Mouse (Mus musculus): ENCODE results near the gene Lrrc20. TPM values are rescaled to one million over a fixed set of nuclear protein-coding genes. Genes with fewer than 3 reads are reported as not detected.
A peak's percentile ranks its signal among the peaks of the same experiment; 100 is the strongest.

Lrrc20 gene
- polyA plus RNA-seq, 1 experiment from 2014 or later: 5.1 TPM

DNA sequence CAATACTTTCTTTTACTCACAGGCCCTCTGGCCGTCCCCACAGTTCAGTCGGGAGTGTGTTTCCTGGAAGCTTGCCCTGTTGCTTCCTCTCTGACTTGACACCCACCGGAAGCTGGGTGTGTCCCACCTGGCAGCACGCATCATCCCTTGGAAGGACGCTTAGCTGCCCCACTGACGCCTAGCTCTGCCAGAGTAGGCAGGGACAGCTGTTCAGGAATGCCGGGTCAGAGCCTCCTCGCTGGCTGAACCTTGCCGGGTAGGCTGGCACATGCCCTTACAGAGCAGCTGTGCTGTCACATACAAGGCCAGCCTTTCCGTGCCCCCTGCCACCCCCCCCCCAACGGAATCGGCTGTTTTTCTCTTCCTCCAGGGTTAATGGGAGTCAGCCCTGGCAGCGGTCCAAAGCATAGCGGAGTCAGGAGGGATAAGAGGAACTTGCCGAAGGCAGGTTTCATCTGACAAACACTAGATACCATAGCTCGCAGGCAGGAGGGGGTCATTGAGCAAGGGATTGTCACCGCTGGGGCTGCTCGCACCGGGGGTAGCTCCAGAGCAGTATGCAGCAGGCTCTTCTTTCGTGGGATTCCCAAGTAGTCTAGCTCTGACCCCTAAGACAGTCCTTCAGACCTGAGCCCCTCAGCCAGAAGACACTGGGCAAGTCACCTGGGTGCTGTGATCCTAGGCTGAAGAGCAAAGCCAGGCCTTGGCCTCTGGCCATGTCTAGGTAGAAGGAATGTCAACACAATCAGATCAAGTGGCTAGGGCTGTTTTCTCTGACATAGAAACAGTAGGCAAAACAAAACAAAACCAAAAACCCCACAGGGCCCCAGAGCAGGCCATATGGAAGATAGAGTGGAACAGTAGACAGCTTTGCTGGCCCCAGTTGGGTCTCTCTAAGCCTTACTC, 60.8 kb downstream of the Lrrc20 start:
- Histone ChIP-seq H3K27me3 (ENCODE audit: control insufficient read depth, insufficient read depth, low read depth, low read length) (no peaks in the 10 kb centered on the region), H3K4me3 (ENCODE audit: low read depth, low read length) (no peak overlapping the region), H3K9me3 (replicated peaks; ENCODE audit: control insufficient read depth, low read length) (no peaks in the 10 kb centered on the region), H3K4me1 (ENCODE audit: control insufficient read depth, low read depth, low read length) (peaks cover 30% of the 10 kb centered on the region), H3K36me3 (ENCODE audit: control insufficient read depth, insufficient read depth) (no peaks in the 10 kb centered on the region), H3K4me2 (ENCODE audit: low read depth, low read length) (no peak overlapping the region), H3K27ac (ENCODE audit: low read length) (peak overlapping the region; percentile 40), H3K9ac (ENCODE audit: low read depth, low read length) (0 out of 2 replicates have a peak overlapping the region, but pooled peaks have one; percentile 30)
- peak; percentile 59 for ATAC-seq (ENCODE audit: low read depth)
- 35% methylated on average over 20 of the region's 20 CpGs for WGBS (ENCODE audit: insufficient replicate concordance)

DNA sequence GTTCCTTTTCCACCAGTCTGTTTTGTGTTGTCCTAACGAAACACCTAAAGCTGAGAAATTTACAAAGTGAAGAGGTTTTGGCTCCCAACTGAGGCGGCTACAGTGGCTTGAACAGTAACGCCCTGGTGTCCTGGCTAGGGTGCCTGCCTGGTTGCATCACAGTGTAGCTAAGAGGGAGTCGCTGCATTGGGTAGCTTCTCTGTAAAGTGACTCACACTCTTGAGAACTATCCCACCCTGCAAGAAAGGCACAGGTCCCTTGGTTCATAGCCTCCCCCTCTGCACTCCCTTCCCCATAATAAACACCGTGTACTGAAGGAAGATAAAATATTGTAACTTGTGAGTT, 61.4 kb downstream of the Lrrc20 start:
- H3K4me3 ChIP-seq (ENCODE audit: low read depth, low read length): no peak overlapping the region
- H3K36me3 ChIP-seq (ENCODE audit: control insufficient read depth, insufficient read depth): no peaks in the 10 kb centered on the region
- H3K9ac ChIP-seq (ENCODE audit: low read depth, low read length): no peak overlapping the region
- no peak overlapping the region for H3K4me2 ChIP-seq (ENCODE audit: low read depth, low read length)
- no peaks in the 10 kb centered on the region for H3K27me3 ChIP-seq (ENCODE audit: control insufficient read depth, insufficient read depth, low read depth, low read length)
- no peaks in the 10 kb centered on the region for H3K9me3 ChIP-seq (replicated peaks; ENCODE audit: control insufficient read depth, low read length)
- H3K27ac ChIP-seq (ENCODE audit: low read length): peak overlapping the region; percentile 40
- 74% methylated on average over 5 of the region's 5 CpGs for WGBS (ENCODE audit: insufficient replicate concordance)
- no peak for ATAC-seq (ENCODE audit: low read depth)
- peaks cover 30% of the 10 kb centered on the region for H3K4me1 ChIP-seq (ENCODE audit: control insufficient read depth, low read depth, low read length)

DNA sequence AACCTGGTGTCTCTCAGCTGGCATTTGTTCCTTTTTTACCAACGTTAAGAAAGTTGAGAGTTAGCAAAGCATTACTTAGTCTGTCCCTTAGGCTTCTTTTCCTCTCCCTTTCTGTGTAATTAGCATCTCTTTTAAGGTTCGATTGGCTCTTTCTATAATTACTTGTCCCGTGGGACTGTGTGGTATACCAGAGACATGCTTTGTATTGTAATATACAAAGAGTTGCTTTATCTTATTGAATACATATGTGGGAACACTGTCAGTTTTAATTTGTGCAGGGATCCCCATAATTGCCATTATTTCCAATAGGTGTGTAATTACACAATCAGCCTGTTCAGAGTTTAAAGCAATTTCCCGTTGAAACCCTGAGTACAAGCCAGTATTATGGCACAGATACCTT, 62.8 kb downstream of the Lrrc20 start:
- H3K9ac ChIP-seq (ENCODE audit: low read depth, low read length): no peak overlapping the region
- no peaks in the 10 kb centered on the region for H3K36me3 ChIP-seq (ENCODE audit: control insufficient read depth, insufficient read depth)
- H3K27me3 ChIP-seq (ENCODE audit: control insufficient read depth, insufficient read depth, low read depth, low read length): no peaks in the 10 kb centered on the region
- H3K4me1 ChIP-seq (ENCODE audit: control insufficient read depth, low read depth, low read length): peaks cover 35% of the 10 kb centered on the region
- WGBS (ENCODE audit: insufficient replicate concordance): 54% methylated on average over 4 of the region's 4 CpGs
- H3K9me3 ChIP-seq (replicated peaks; ENCODE audit: control insufficient read depth, low read length): no peaks in the 10 kb centered on the region
- no peak overlapping the region for H3K4me3 ChIP-seq (ENCODE audit: low read depth, low read length)
- H3K4me2 ChIP-seq (ENCODE audit: low read depth, low read length): no peak overlapping the region
- no peak overlapping the region for H3K27ac ChIP-seq (ENCODE audit: low read length)
- ATAC-seq (ENCODE audit: low read depth): no peak

DNA sequence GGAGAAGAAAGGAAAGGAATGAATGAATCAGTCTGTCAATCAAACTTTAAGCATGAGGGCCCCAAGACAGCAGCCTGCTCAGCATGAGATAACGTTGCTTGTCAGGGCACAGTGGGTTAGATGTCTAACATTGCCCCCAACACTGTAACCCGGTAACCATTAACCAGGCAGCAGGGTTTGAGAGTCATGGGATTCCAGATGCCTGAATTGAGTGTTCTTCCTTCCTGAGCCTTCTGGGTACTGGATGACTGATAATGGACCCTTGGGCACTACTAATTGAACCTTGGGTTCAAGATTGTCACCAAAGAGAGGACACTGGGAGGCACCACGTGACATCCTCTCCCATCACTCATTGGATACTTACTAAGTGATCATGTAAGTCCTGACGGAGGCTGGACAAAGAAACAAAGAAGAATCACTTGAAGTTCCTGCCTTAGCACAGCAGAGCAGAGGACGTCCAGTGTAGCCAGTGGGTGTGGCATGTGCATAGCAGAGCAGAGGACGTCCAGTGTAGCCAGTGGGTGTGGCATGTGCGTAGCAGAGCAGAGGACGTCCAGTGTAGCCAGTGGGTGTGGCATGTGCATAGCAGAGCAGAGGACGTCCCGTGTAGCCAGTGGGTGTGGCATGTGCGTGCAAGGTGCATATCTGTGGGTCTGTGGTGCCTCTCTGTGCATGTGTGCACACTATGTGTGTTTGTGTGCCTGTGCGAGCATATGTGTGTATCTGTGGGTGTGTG, 68.7 kb downstream of the Lrrc20 start:
- Histone ChIP-seq H3K4me3 (ENCODE audit: low read depth, low read length) (peak overlapping the region; percentile 26), H3K4me2 (ENCODE audit: low read depth, low read length) (peak overlapping the region; percentile 56), H3K36me3 (ENCODE audit: control insufficient read depth, insufficient read depth) (no peaks in the 10 kb centered on the region), H3K9ac (ENCODE audit: low read depth, low read length) (peak overlapping the region; percentile 27; the same call in 1 of the 2 replicates), H3K9me3 (replicated peaks; ENCODE audit: control insufficient read depth, low read length) (no peaks in the 10 kb centered on the region), H3K27me3 (ENCODE audit: control insufficient read depth, insufficient read depth, low read depth, low read length) (no peaks in the 10 kb centered on the region), H3K4me1 (ENCODE audit: control insufficient read depth, low read depth, low read length) (peaks cover 25% of the 10 kb centered on the region), H3K27ac (ENCODE audit: low read length) (peak overlapping the region; percentile 68)
- WGBS (ENCODE audit: insufficient replicate concordance): 22% methylated on average over 12 of the region's 12 CpGs
- ATAC-seq (ENCODE audit: low read depth): peak; percentile 93

DNA sequence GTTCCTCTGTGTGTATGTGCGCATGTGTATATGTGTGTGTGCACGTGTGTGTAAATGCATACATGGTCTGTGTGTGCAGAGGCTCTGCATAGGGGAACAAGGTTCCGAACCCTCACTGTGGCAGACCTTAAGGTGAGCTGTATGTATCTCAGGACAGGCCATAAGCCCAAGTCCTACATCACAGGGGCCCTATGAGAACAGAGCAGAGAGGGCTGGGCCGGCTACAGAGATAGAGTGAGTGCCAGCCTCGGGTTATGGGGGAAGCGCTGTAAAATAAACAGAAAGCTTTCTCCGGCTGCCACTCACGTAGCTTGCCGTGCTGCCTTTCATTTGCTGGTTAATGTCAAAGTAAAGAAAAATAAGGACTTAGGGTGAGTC, 69.3 kb downstream of the Lrrc20 start:
- WGBS (ENCODE audit: insufficient replicate concordance): 72% methylated on average over 9 of the region's 9 CpGs
- no peak overlapping the region for H3K4me3 ChIP-seq (ENCODE audit: low read depth, low read length)
- H3K27me3 ChIP-seq (ENCODE audit: control insufficient read depth, insufficient read depth, low read depth, low read length): no peaks in the 10 kb centered on the region
- H3K36me3 ChIP-seq (ENCODE audit: control insufficient read depth, insufficient read depth): no peaks in the 10 kb centered on the region
- H3K4me2 ChIP-seq (ENCODE audit: low read depth, low read length): peak overlapping the region; percentile 56; the same call in 1 of the 2 replicates
- no peaks in the 10 kb centered on the region for H3K9me3 ChIP-seq (replicated peaks; ENCODE audit: control insufficient read depth, low read length)
- peaks cover 25% of the 10 kb centered on the region for H3K4me1 ChIP-seq (ENCODE audit: control insufficient read depth, low read depth, low read length)
- peak overlapping the region; percentile 30; the same call in 1 of the 2 replicates for H3K27ac ChIP-seq (ENCODE audit: low read length)
- ATAC-seq (ENCODE audit: low read depth): no peak
- H3K9ac ChIP-seq (ENCODE audit: low read depth, low read length): no peak overlapping the region

DNA sequence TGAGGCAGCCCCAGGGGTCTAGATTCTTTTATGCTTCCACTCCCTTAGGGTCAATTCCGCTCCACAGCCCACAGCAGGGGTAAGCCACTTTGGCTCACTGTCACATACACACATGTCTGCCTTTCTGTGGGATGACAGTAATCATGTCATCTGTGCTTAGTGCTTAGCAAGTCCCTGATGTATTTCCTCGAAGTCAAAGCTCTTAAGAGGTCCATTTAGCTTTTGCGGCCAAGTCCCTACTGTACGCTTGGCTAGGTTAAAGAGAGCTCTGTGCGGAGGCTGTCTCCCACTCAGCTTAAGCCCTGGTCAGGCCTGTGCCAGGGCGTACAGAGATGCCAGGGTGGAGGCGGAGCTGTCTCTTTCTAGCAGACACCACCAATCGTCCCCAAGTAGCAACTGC, 74.5 kb downstream of the Lrrc20 start:
- no peaks in the 10 kb centered on the region for H3K36me3 ChIP-seq (ENCODE audit: control insufficient read depth, insufficient read depth)
- H3K9ac ChIP-seq (ENCODE audit: low read depth, low read length): no peak overlapping the region
- ATAC-seq (ENCODE audit: low read depth): no peak
- peaks cover 4% of the 10 kb centered on the region for H3K4me1 ChIP-seq (ENCODE audit: control insufficient read depth, low read depth, low read length)
- no peak overlapping the region for H3K4me3 ChIP-seq (ENCODE audit: low read depth, low read length)
- no peak overlapping the region for H3K27ac ChIP-seq (ENCODE audit: low read length)
- H3K27me3 ChIP-seq (ENCODE audit: control insufficient read depth, insufficient read depth, low read depth, low read length): no peaks in the 10 kb centered on the region
- H3K9me3 ChIP-seq (replicated peaks; ENCODE audit: control insufficient read depth, low read length): no peaks in the 10 kb centered on the region
- H3K4me2 ChIP-seq (ENCODE audit: low read depth, low read length): no peak overlapping the region
- WGBS (ENCODE audit: insufficient replicate concordance): 84% methylated on average over 8 of the region's 8 CpGs

DNA sequence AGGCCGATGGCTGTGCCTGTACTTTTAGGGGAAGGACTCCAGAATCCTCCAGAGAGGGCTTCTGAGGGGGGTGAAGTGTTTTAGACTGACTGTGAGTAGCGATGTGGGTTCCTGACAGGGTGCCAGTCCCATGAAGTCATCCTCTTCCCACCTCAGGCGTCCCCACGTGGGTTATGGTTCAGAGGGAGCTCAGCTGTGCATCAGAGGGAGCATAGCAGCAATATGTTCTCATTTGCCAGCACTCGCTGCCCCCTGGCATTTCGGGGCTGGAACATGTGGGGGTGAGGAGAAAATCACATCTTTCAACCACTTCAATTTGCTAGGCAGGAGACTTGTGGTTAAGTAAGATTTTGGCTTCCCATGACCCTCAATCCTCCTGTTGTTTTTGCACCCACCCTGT, 79.6 kb downstream of the Lrrc20 start:
- no peak overlapping the region for H3K9ac ChIP-seq (ENCODE audit: low read depth, low read length)
- H3K4me2 ChIP-seq (ENCODE audit: low read depth, low read length): no peak overlapping the region
- H3K4me3 ChIP-seq (ENCODE audit: low read depth, low read length): no peak overlapping the region
- no peaks in the 10 kb centered on the region for H3K36me3 ChIP-seq (ENCODE audit: control insufficient read depth, insufficient read depth)
- H3K27ac ChIP-seq (ENCODE audit: low read length): no peak overlapping the region
- no peaks in the 10 kb centered on the region for H3K27me3 ChIP-seq (ENCODE audit: control insufficient read depth, insufficient read depth, low read depth, low read length)
- H3K9me3 ChIP-seq (replicated peaks; ENCODE audit: control insufficient read depth, low read length): no peaks in the 10 kb centered on the region
- ATAC-seq (ENCODE audit: low read depth): no peak
- WGBS (ENCODE audit: insufficient replicate concordance): 77% methylated on average over 6 of the region's 6 CpGs
- no peaks in the 10 kb centered on the region for H3K4me1 ChIP-seq (ENCODE audit: control insufficient read depth, low read depth, low read length)

DNA sequence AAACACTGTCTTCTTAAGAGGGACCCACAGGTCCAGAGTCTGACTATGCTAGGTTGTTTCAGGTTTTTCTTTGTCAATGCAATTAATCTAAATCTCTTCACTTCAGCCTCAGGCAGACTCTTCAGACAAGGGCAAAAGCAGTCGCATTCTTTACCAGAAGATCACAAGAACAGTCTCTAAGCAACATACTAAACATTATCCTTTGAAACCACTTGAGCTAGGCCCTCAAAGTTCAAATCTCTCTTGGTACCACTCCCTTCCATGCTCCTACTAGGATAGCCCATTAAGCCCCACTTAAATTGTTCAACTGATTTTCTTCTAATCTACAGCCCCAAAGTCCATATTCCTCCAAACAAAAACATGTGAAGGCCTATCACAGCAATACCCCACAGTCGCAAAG, 83.0 kb downstream of the Lrrc20 start:
- 72% methylated on average over 2 of the region's 2 CpGs for WGBS (ENCODE audit: insufficient replicate concordance)
- ATAC-seq (ENCODE audit: low read depth): no peak
- Histone ChIP-seq H3K36me3 (ENCODE audit: control insufficient read depth, insufficient read depth) (no peaks in the 10 kb centered on the region), H3K4me1 (ENCODE audit: control insufficient read depth, low read depth, low read length) (no peaks in the 10 kb centered on the region), H3K9me3 (replicated peaks; ENCODE audit: control insufficient read depth, low read length) (no peaks in the 10 kb centered on the region), H3K27me3 (ENCODE audit: control insufficient read depth, insufficient read depth, low read depth, low read length) (no peaks in the 10 kb centered on the region), H3K4me2 (ENCODE audit: low read depth, low read length) (no peak overlapping the region), H3K4me3 (ENCODE audit: low read depth, low read length) (no peak overlapping the region), H3K9ac (ENCODE audit: low read depth, low read length) (no peak overlapping the region), H3K27ac (ENCODE audit: low read length) (no peak overlapping the region)

DNA sequence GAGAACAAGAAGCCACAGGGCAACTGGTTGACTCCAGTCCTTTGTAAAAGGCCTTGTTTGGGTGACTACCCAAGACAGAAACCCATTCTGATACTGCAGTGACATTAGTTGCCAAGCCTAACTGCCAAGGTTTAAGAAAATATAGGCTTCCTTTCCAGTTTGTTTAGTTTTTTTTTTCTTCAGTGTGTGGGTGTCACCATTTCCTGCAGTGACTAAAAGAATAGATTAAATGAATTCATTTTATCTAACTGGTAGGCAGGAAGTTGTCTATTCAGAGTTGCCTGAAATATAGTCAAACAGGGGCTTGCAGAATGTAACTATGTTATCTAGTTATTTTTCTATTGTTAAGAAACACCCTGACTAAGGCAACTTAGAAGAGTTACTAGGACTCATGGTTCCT, 83.9 kb downstream of the Lrrc20 start:
- Histone ChIP-seq H3K36me3 (ENCODE audit: control insufficient read depth, insufficient read depth) (no peaks in the 10 kb centered on the region), H3K4me3 (ENCODE audit: low read depth, low read length) (no peak overlapping the region), H3K4me1 (ENCODE audit: control insufficient read depth, low read depth, low read length) (no peaks in the 10 kb centered on the region), H3K27me3 (ENCODE audit: control insufficient read depth, insufficient read depth, low read depth, low read length) (no peaks in the 10 kb centered on the region), H3K27ac (ENCODE audit: low read length) (no peak overlapping the region), H3K9ac (ENCODE audit: low read depth, low read length) (no peak overlapping the region), H3K9me3 (replicated peaks; ENCODE audit: control insufficient read depth, low read length) (no peaks in the 10 kb centered on the region), H3K4me2 (ENCODE audit: low read depth, low read length) (no peak overlapping the region)
- no peak for ATAC-seq (ENCODE audit: low read depth)
